Comparison of ENCODE assay signal across 8 mouse cellular contexts in the genomic region with DNA sequence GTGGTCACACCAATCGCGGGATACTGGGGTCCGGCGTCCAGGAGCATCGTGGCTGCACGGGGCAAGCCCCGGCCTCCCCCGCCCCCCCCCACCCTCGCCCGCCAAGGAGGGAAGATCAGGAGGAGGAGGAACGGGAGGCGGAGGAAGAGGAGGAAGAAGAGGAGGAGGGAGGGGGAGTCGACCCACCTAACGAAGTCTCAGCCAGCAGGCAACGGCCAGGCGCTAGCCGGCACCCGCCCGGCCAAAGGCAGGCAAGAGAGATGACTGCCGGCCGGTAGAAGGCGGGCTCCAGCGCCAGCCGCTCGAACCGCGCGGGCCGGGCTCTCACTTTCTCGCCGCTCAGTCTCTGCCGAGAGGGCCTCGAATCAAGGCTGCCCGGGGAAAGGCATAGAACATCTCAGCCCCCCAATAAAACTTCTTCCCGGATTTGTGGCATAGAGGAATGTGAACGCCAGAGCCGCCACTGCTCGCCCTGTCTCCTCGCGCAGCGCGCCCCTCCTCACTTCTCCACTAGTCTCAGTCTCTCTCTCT. TPM values are rescaled to one million over a fixed set of nuclear protein-coding genes. Genes with fewer than 3 reads are reported as not detected.
DNase-seq lines count a peak whose midpoint lies in the region; ATAC-seq and TF ChIP-seq lines count a peak whose summit lies in the region.

No protein-coding gene starts in this region.

- 1% methylated on average over 39 of the region's 42 CpGs for WGBS in lung, embryonic 15.5 days
- WGBS in lung, adult 2 months = 1% methylated on average over 41 of the region's 42 CpGs
- WGBS in intestine, postnatal 0 days = under 1% methylated on average over 36 of the region's 42 CpGs
- WGBS in neural tube, embryonic 14.5 days = under 1% methylated on average over 32 of the region's 42 CpGs

- TF ChIP-seq CTCF in lung, adult 2 months (IDR thresholded peaks at IDR 0.05; ENCODE audit: insufficient read depth, low read length) = no peak
- TF ChIP-seq CTCF in intestine, postnatal 0 days (IDR thresholded peaks at IDR 0.05; ENCODE audit: low read depth) = no peak; the same call in 1 of the 2 replicates

- DNase-seq in lung, adult 2 months = no peak
- DNase-seq in embryo, embryonic 9.5 days (ENCODE audit: extremely low spot score) = peak; percentile 76
- DNase-seq in adrenal gland, postnatal 25 days = no peak
- no peak for DNase-seq in gastrocnemius, postnatal 36 days

- H3K9me3 ChIP-seq in lung, embryonic 15.5 days = no peaks in the 10 kb centered on the region
- no peaks in the 10 kb centered on the region for H3K9me3 ChIP-seq in intestine, postnatal 0 days (ENCODE audit: control insufficient read depth)
- no peaks in the 10 kb centered on the region for H3K9me3 ChIP-seq in neural tube, embryonic 14.5 days (ENCODE audit: control insufficient read depth, low read length)

- no peak overlapping the region for H3K27ac ChIP-seq in lung, embryonic 15.5 days
- H3K27ac ChIP-seq in intestine, postnatal 0 days (ENCODE audit: low read depth, low read length) = no peak overlapping the region
- H3K27ac ChIP-seq in neural tube, embryonic 14.5 days (ENCODE audit: low read depth, low read length) = peak overlapping the region; percentile 97

- peaks cover 23% of the 10 kb centered on the region for H3K4me1 ChIP-seq in lung, embryonic 15.5 days
- peaks cover 3% of the 10 kb centered on the region for H3K4me1 ChIP-seq in lung, adult 2 months (ENCODE audit: control insufficient read depth, insufficient read depth, low read length)
- H3K4me1 ChIP-seq in intestine, postnatal 0 days (replicated peaks; ENCODE audit: control insufficient read depth, insufficient read depth, low read length) = 0 out of 2 replicates have a peak, but pooled peaks cover 4% of the 10 kb centered on the region
- H3K4me1 ChIP-seq in neural tube, embryonic 14.5 days (ENCODE audit: control insufficient read depth, insufficient read depth, low read length) = no peaks in the 10 kb centered on the region

- H3K27me3 ChIP-seq in lung, embryonic 15.5 days = peaks cover 95% of the 10 kb centered on the region
- H3K27me3 ChIP-seq in intestine, postnatal 0 days (replicated peaks; ENCODE audit: control insufficient read depth, insufficient read depth, low read length) = peaks cover 94% of the 10 kb centered on the region
- no peaks in the 10 kb centered on the region for H3K27me3 ChIP-seq in neural tube, embryonic 14.5 days (ENCODE audit: control insufficient read depth, insufficient read depth, low read length)

- peak overlapping the region; percentile 24 for H3K4me3 ChIP-seq in lung, embryonic 15.5 days
- H3K4me3 ChIP-seq in lung, adult 2 months (replicated peaks; ENCODE audit: extremely low read depth, low read depth, low read length) = no peak overlapping the region
- peak overlapping the region; percentile 39 for H3K4me3 ChIP-seq in intestine, postnatal 0 days (ENCODE audit: low read depth, low read length)
- H3K4me3 ChIP-seq in neural tube, embryonic 14.5 days (ENCODE audit: low read depth, low read length) = peak overlapping the region; percentile 59

- no peak overlapping the region for H3K9ac ChIP-seq in lung, embryonic 15.5 days
- H3K9ac ChIP-seq in intestine, postnatal 0 days (ENCODE audit: low read depth, low read length) = no peak overlapping the region
- H3K9ac ChIP-seq in neural tube, embryonic 14.5 days (replicated peaks; ENCODE audit: low read depth, low read length) = peak overlapping the region; percentile 92

- H3K4me2 ChIP-seq in lung, embryonic 15.5 days = peak overlapping the region; percentile 39
- H3K4me2 ChIP-seq in intestine, postnatal 0 days (replicated peaks; ENCODE audit: low read depth) = peak overlapping the region; percentile 64
- H3K4me2 ChIP-seq in neural tube, embryonic 14.5 days (ENCODE audit: low read depth, low read length) = peak overlapping the region; percentile 48

- peak; percentile 69; the same call in 1 of the 2 replicates for ATAC-seq in lung, embryonic 15.5 days (ENCODE audit: borderline replicate concordance, extremely low read depth, low FRiP score, low TSS enrichment)
- no peak for ATAC-seq in intestine, postnatal 0 days
- peak; percentile 28 for ATAC-seq in neural tube, embryonic 14.5 days (ENCODE audit: low read depth)
- no peak for ATAC-seq in megakaryocyte-erythroid progenitor cell, adult 5-6 weeks (replicated peaks; ENCODE audit: low FRiP score, low TSS enrichment, poor library complexity, severe bottlenecking)

- H3K36me3 ChIP-seq in lung, embryonic 15.5 days = no peaks in the 10 kb centered on the region
- H3K36me3 ChIP-seq in intestine, postnatal 0 days (ENCODE audit: control insufficient read depth, insufficient read depth) = no peaks in the 10 kb centered on the region
- H3K36me3 ChIP-seq in neural tube, embryonic 14.5 days (ENCODE audit: control insufficient read depth, insufficient read depth, low read length) = no peaks in the 10 kb centered on the region; the same call in 1 of the 2 replicates

- TF ChIP-seq POLR2A in lung, adult 2 months (IDR thresholded peaks at IDR 0.05; ENCODE audit: borderline replicate concordance, extremely low read depth, low read depth, low read length) = no peak

- intact Hi-C loops in gastrocnemius, postnatal 36 days (cut with DNase I) = no loop called here

RNA-seq across cellular contexts. Expression of a gene that starts 0.6 kb away (rescaled TPM):
- polyA plus RNA-seq in lung, embryonic 15.5 days (2015; fragmentation: Nextera tagmentation; extraction: Ambion mirVana) = 0.04 and 0.09 TPM in 2 replicates
- 0.49 and 1.6 TPM in 2 replicates for polyA plus RNA-seq in lung, adult 2 months (2012; rRNA removed)
- polyA plus RNA-seq in intestine, postnatal 0 days (2015; fragmentation: Nextera tagmentation; extraction: Ambion mirVana) = not detected in 2 replicates
- polyA plus RNA-seq in neural tube, embryonic 14.5 days (2014; fragmentation: Nextera tagmentation; extraction: Ambion mirVana) = 28.7 and 30.5 TPM in 2 replicates
- total RNA-seq in adrenal gland, postnatal 25 days (2021) = not detected in 2 replicates
- not detected in 2 replicates for total RNA-seq in megakaryocyte-erythroid progenitor cell, adult 5-6 weeks (2014; fragmentation: Nextera tagmentation)
- not detected in 2 replicates for total RNA-seq in megakaryocyte-erythroid progenitor cell, adult 5-6 weeks (2017)
- 1 to 10 TPM; 1.3 to 2.8 TPM for total RNA-seq in gastrocnemius, postnatal 36 days (2021)

RNA-seq across cellular contexts. Expression of a gene that starts 2.8 kb away (rescaled TPM):
- 0.20 TPM in 1 of 2 replicates, not detected in the other for polyA plus RNA-seq in lung, embryonic 15.5 days (2015; fragmentation: Nextera tagmentation; extraction: Ambion mirVana)
- polyA plus RNA-seq in lung, adult 2 months (2012; rRNA removed) = not detected in 2 replicates
- not detected in 2 replicates for polyA plus RNA-seq in intestine, postnatal 0 days (2015; fragmentation: Nextera tagmentation; extraction: Ambion mirVana)
- 46.7 and 50.5 TPM in 2 replicates for polyA plus RNA-seq in neural tube, embryonic 14.5 days (2014; fragmentation: Nextera tagmentation; extraction: Ambion mirVana)
- not detected in 2 replicates for total RNA-seq in adrenal gland, postnatal 25 days (2021)
- total RNA-seq in megakaryocyte-erythroid progenitor cell, adult 5-6 weeks (2014; fragmentation: Nextera tagmentation) = not detected in 2 replicates
- not detected in 2 replicates for total RNA-seq in megakaryocyte-erythroid progenitor cell, adult 5-6 weeks (2017)
- under 1 TPM in 1 of 2 experiments, not detected in 1; 0.43 TPM for total RNA-seq in gastrocnemius, postnatal 36 days (2021)

Comparison
In these comparisons a context has a peak if more than half of its experiments do, and no peak if none do; other contexts are left out.
1. ATAC-seq: peak in lung, embryonic 15.5 days (single experiment) and neural tube, embryonic 14.5 days (single experiment); none in intestine, postnatal 0 days (single experiment) and megakaryocyte-erythroid progenitor cell, adult 5-6 weeks (single experiment).
2. RNA of a gene that starts 0.6 kb away (polyA plus RNA-seq): 28.7 to 30.5 TPM in neural tube, embryonic 14.5 days; 0.49 to 1.6 TPM in lung, adult 2 months, 0.04 to 0.09 TPM in lung, embryonic 15.5 days and not detected in intestine, postnatal 0 days; every median in the first group is over 10 times any median in the second.
3. RNA of a gene that starts 2.8 kb away (polyA plus RNA-seq): 46.7 to 50.5 TPM in neural tube, embryonic 14.5 days; 0.20 TPM in lung, embryonic 15.5 days, not detected in lung, adult 2 months and not detected in intestine, postnatal 0 days; every median in the first group is over 10 times any median in the second.
4. Peak in every context shown above with its lines, with median percentiles within 50 percentile points of each other: H3K4me2 ChIP-seq.